Mouse (Mus musculus): ENCODE results near the gene H2-T23.

DNA sequence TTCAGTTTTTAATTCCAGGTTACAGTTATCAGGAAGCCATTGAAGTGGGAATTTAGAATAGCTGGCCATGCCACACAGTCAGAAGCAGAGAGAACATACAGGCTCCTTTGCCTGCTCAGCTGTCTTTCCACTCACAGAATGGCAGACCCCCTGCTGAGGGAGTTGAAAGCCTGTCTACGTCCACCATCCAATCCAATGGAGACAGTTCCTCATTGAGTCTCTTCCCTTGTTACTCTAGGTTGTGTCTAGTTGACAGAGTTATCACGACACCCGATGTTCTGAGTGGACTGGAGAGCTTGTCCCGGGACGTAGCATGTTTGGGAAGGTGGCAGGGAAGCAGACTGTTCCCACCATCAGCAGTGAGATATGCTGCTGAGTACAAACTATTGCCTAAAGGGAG is 7.5 kb downstream of the H2-T23 start:
- TF ChIP-seq CTCF (IDR thresholded peaks at IDR 0.05; ENCODE audit: low read depth, low read length) (no peak), POLR2A (IDR thresholded peaks at IDR 0.05; ENCODE audit: insufficient read depth, low read length) (no peak)

All from ES-Bruce4 (cell line).